Mouse (Mus musculus) limb, embryonic 12.5 days (tissue): Measurements from ENCODE around the gene Pclaf. TPM values are rescaled to one million over a fixed set of nuclear protein-coding genes. Genes with fewer than 3 reads are reported as not detected.

Source experiments
- polyA plus RNA-seq: library from polyadenylated mRNA; unstranded; fragments of >200 nt; fragmentation: Nextera tagmentation; extraction: Ambion mirVana; gene quantifications from 2 replicates; pipeline ENCODE4 v1.2.1, GENCODE M21; 2016

Gene Pclaf
- polyA plus RNA-seq, 1 experiment from 2014 or later: 259 TPM

Other genes with a start within 250 kb of the Pclaf start
- 294 and 296 TPM in 2 replicates for gene Oaz2, start 222.2 kb upstream of the Pclaf start, polyA plus RNA-seq
- gene Zfp609, start 62.7 kb upstream of the Pclaf start, polyA plus RNA-seq: 8.7 and 9.3 TPM in 2 replicates
- gene Trip4, start 18.6 kb downstream of the Pclaf start, polyA plus RNA-seq: 36.3 and 41.6 TPM in 2 replicates
- 16.6 and 18.1 TPM in 2 replicates for gene Csnk1g1, start 18.7 kb downstream of the Pclaf start, polyA plus RNA-seq
- 527 and 542 TPM in 2 replicates for gene Ppib, start 170.0 kb downstream of the Pclaf start, polyA plus RNA-seq
- 4.6 and 4.9 TPM in 2 replicates for gene Snx22, start 179.5 kb downstream of the Pclaf start, polyA plus RNA-seq
- 126 and 128 TPM in 2 replicates for gene Snx1, start 236.3 kb downstream of the Pclaf start, polyA plus RNA-seq
- 172 and 176 TPM in 2 replicates for gene Ciao2a, start 236.4 kb downstream of the Pclaf start, polyA plus RNA-seq